Mouse (Mus musculus): ENCODE measurements around the gene B4galnt2. TPM values are rescaled to one million over a fixed set of nuclear protein-coding genes. Genes with fewer than 3 reads are reported as not detected.

B4galnt2 gene
- polyA plus RNA-seq, 1 experiment from 2014 or later: 1.1 TPM

GRCm38 (mm10) chr11:95859468-95859855 lies 55.2 kb downstream of the B4galnt2 start:
- no peaks in the 10 kb centered on the region for H3K9me3 ChIP-seq (replicated peaks; ENCODE audit: low read length)
- no peaks in the 10 kb centered on the region for H3K27me3 ChIP-seq (ENCODE audit: insufficient read depth, low read length)
- peak overlapping the region; percentile 69 for H3K4me3 ChIP-seq (replicated peaks; ENCODE audit: low read depth, low read length)
- WGBS: under 1% methylated on average over 35 of the region's 35 CpGs
- H3K4me1 ChIP-seq (replicated peaks; ENCODE audit: insufficient read depth, low read length): 0 out of 2 replicates have a peak, but pooled peaks cover 8% of the 10 kb centered on the region
- 0 out of 2 replicates have a peak, but pooled peaks have one; percentile 12 for TF ChIP-seq CTCF (IDR thresholded peaks at IDR 0.05; ENCODE audit: low read depth)
- peak overlapping the region; percentile 98 for H3K27ac ChIP-seq
- no peaks in the 10 kb centered on the region for H3K36me3 ChIP-seq (ENCODE audit: insufficient read depth, low read length)
- peak overlapping the region; percentile 71 for H3K9ac ChIP-seq (ENCODE audit: low read depth, low read length)
- DNase-seq (ENCODE audit: low spot score) (peak; percentile 79), ATAC-seq (replicated peaks; ENCODE audit: low FRiP score, low read depth) (peak; percentile 22)
- peak overlapping the region; percentile 75 for H3K4me2 ChIP-seq (ENCODE audit: low read length)

- TF ChIP-seq CTCF (IDR thresholded peaks at IDR 0.05; ENCODE audit: low read depth): 0 out of 2 replicates have a peak, but pooled peaks have one; percentile 12
- peak overlapping the region; percentile 75 for H3K4me2 ChIP-seq (ENCODE audit: low read length)
- no peaks in the 10 kb centered on the region for H3K36me3 ChIP-seq (ENCODE audit: insufficient read depth, low read length)
- WGBS: under 1% methylated on average over 58 of the region's 58 CpGs
- H3K9ac ChIP-seq (ENCODE audit: low read depth, low read length): peak overlapping the region; percentile 71
- peak overlapping the region; percentile 98 for H3K27ac ChIP-seq
- DNase-seq (ENCODE audit: low spot score): peak; percentile 99
- H3K4me3 ChIP-seq (replicated peaks; ENCODE audit: low read depth, low read length): peak overlapping the region; percentile 69
- no peaks in the 10 kb centered on the region for H3K9me3 ChIP-seq (replicated peaks; ENCODE audit: low read length)
- peak; percentile 98 for ATAC-seq (replicated peaks; ENCODE audit: low FRiP score, low read depth)
- 0 out of 2 replicates have a peak, but pooled peaks cover 8% of the 10 kb centered on the region for H3K4me1 ChIP-seq (replicated peaks; ENCODE audit: insufficient read depth, low read length)
- no peaks in the 10 kb centered on the region for H3K27me3 ChIP-seq (ENCODE audit: insufficient read depth, low read length)
Measured at GRCm38 (mm10) chr11:95858528-95859467, 55.9 kb downstream of the B4galnt2 start.

DNA sequence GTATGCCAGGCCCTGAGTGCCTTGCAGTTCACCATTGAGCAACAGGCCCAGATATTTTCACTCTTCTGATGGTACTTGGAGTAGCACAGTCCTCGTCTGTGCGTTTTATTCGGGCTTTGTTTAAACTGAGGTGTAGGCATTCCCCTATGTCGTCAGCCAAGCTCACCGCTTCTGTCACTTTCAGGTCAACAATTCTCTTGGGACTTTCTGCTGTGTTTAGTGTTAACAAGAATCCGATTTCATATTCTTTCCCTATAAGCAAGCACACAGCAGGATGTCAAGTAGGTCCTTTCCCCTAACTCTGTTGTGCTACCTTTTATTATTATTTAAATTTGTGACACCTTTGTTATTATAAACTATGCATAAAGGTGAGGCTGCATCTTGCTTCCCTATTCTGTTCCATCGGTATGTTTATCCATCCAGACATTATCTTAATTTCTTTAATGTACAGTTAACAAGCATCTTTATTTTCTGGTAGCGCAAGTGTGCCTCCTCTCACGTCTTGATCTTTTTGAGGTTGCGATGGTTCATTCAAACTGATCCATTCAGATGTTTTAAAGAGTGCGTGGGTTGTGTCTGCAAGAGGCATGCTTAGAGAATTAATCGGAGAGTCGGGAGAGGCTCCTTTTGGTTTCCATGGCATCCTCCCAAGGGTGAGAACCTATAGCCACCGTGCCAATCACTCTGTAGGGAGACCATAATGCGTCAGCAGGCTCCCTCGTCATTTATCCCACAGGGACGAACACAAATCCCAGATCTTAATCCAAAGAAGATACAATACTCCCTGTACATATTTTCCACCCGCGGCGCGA lies 56.8 kb downstream of the B4galnt2 start:
- peak overlapping the region; percentile 71 for H3K9ac ChIP-seq (ENCODE audit: low read depth, low read length)
- 18% methylated on average over 21 of the region's 21 CpGs for WGBS
- peak overlapping the region; percentile 75 for H3K4me2 ChIP-seq (ENCODE audit: low read length)
- 0 out of 2 replicates have a peak, but pooled peaks cover 8% of the 10 kb centered on the region for H3K4me1 ChIP-seq (replicated peaks; ENCODE audit: insufficient read depth, low read length)
- no peak for ATAC-seq (replicated peaks; ENCODE audit: low FRiP score, low read depth)
- no peaks in the 10 kb centered on the region for H3K27me3 ChIP-seq (ENCODE audit: insufficient read depth, low read length)
- H3K9me3 ChIP-seq (replicated peaks; ENCODE audit: low read length): no peaks in the 10 kb centered on the region
- DNase-seq (ENCODE audit: low spot score): no peak
- no peak for TF ChIP-seq CTCF (IDR thresholded peaks at IDR 0.05; ENCODE audit: low read depth)
- H3K36me3 ChIP-seq (ENCODE audit: insufficient read depth, low read length): no peaks in the 10 kb centered on the region
- peak overlapping the region; percentile 69 for H3K4me3 ChIP-seq (replicated peaks; ENCODE audit: low read depth, low read length)
- peak overlapping the region; percentile 98 for H3K27ac ChIP-seq

DNA sequence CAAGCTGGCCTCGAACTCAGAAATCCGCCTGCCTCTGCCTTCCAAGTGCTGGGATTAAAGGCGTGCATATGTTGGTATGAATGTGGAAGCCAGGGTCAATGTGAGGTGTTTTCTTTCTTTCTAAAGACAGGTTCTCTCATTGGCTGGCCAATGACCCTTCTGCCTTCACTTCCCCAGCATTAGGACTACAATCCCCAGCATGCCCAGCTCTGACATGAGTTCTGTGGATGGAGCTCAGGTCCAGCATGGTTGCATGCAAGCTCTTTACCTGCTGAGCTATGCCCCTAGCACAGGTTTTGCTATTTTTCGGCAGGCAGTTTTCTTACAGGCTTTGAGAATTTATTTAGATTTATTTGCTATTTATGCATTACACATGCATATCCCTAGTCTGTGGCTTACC lies 57.4 kb downstream of the B4galnt2 start:
- H3K4me1 ChIP-seq (replicated peaks; ENCODE audit: insufficient read depth, low read length): 0 out of 2 replicates have a peak, but pooled peaks cover 8% of the 10 kb centered on the region
- WGBS: 85% methylated on average over 4 of the region's 4 CpGs
- no peak overlapping the region for H3K4me2 ChIP-seq (ENCODE audit: low read length)
- H3K36me3 ChIP-seq (ENCODE audit: insufficient read depth, low read length): no peaks in the 10 kb centered on the region
- H3K27me3 ChIP-seq (ENCODE audit: insufficient read depth, low read length): no peaks in the 10 kb centered on the region
- no peak overlapping the region for H3K27ac ChIP-seq
- TF ChIP-seq CTCF (IDR thresholded peaks at IDR 0.05; ENCODE audit: low read depth): no peak
- ATAC-seq (replicated peaks; ENCODE audit: low FRiP score, low read depth) (no peak), DNase-seq (ENCODE audit: low spot score) (no peak)
- no peak overlapping the region for H3K9ac ChIP-seq (ENCODE audit: low read depth, low read length)
- H3K4me3 ChIP-seq (replicated peaks; ENCODE audit: low read depth, low read length): no peak overlapping the region
- H3K9me3 ChIP-seq (replicated peaks; ENCODE audit: low read length): no peaks in the 10 kb centered on the region

- TF ChIP-seq CTCF (IDR thresholded peaks at IDR 0.05; ENCODE audit: low read depth): peak; percentile 76
- no peaks in the 10 kb centered on the region for H3K4me1 ChIP-seq (replicated peaks; ENCODE audit: insufficient read depth, low read length)
- WGBS: 57% methylated on average over 5 of the region's 5 CpGs
- ATAC-seq (replicated peaks; ENCODE audit: low FRiP score, low read depth) (no peak), DNase-seq (ENCODE audit: low spot score) (peak; percentile 70)
- no peak overlapping the region for H3K27ac ChIP-seq
- no peak overlapping the region for H3K4me3 ChIP-seq (replicated peaks; ENCODE audit: low read depth, low read length)
- no peaks in the 10 kb centered on the region for H3K36me3 ChIP-seq (ENCODE audit: insufficient read depth, low read length)
- H3K27me3 ChIP-seq (ENCODE audit: insufficient read depth, low read length): no peaks in the 10 kb centered on the region
- no peaks in the 10 kb centered on the region for H3K9me3 ChIP-seq (replicated peaks; ENCODE audit: low read length)
- H3K9ac ChIP-seq (ENCODE audit: low read depth, low read length): no peak overlapping the region
- H3K4me2 ChIP-seq (ENCODE audit: low read length): no peak overlapping the region
Measured at GRCm38 (mm10) chr11:95853684-95854083, 61.0 kb downstream of the B4galnt2 start.

DNA sequence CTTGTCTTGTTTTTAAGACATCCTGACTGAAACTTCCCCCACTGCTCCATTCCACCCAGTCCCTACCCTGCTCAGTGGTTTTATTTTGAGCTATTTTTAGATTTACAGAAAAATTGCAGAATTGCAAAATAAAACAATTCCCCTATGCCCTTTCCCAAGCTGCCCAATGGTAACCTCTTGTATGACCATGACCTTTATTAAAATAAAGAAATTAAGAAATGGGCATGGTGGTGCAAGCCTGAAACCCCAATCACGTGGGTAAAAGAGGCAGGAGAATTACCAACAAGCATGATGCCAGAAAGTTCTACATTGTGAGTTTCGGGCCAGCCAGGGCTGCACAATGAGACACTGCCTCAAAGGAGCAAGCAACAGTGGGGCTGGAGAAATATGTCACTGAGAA lies 63.8 kb downstream of the B4galnt2 start:
- no peaks in the 10 kb centered on the region for H3K36me3 ChIP-seq (ENCODE audit: insufficient read depth, low read length)
- no peak overlapping the region for H3K9ac ChIP-seq (ENCODE audit: low read depth, low read length)
- H3K4me2 ChIP-seq (ENCODE audit: low read length): no peak overlapping the region
- H3K9me3 ChIP-seq (replicated peaks; ENCODE audit: low read length): no peaks in the 10 kb centered on the region
- no peaks in the 10 kb centered on the region for H3K4me1 ChIP-seq (replicated peaks; ENCODE audit: insufficient read depth, low read length)
- H3K4me3 ChIP-seq (replicated peaks; ENCODE audit: low read depth, low read length): no peak overlapping the region
- no peaks in the 10 kb centered on the region for H3K27me3 ChIP-seq (ENCODE audit: insufficient read depth, low read length)
- WGBS: 68% methylated on average over 2 of the region's 2 CpGs
- no peak for DNase-seq (ENCODE audit: low spot score)
- TF ChIP-seq CTCF (IDR thresholded peaks at IDR 0.05; ENCODE audit: low read depth): no peak
- ATAC-seq (replicated peaks; ENCODE audit: low FRiP score, low read depth): no peak
- no peak overlapping the region for H3K27ac ChIP-seq
